Mouse (Mus musculus) kidney, postnatal 25 days (tissue): ENCODE data around the gene Yars.

Experiments used
- DNase-seq, 2 experiments: peaks; one replicate each; pipeline ENCODE4 v3.0.0; 2021; ENCODE audit warnings: mixed read lengths in 2 of 2

The Yars gene

GRCm38 (mm10) chr4:129188803-129189541 is 588 bp upstream of the Yars start:
- DNase-seq, result peak; percentile 42 to 81

- peak; percentile 17 to 52 for DNase-seq
Observed at GRCm38 (mm10) chr4:129190538-129190937, 978 bp downstream of the Yars start.

GRCm38 (mm10) chr4:129191691-129192090 is 2.1 kb downstream of the Yars start:
- no peak for DNase-seq

- no peak for DNase-seq
Observed at GRCm38 (mm10) chr4:129194280-129194679, 4.7 kb downstream of the Yars start.

GRCm38 (mm10) chr4:129197514-129197913 is 8.0 kb downstream of the Yars start:
- DNase-seq, result no peak

- DNase-seq, result no peak
Observed at GRCm38 (mm10) chr4:129204655-129205054, 15.1 kb downstream of the Yars start.

- DNase-seq, result no peak
Observed at GRCm38 (mm10) chr4:129206792-129207191, 17.2 kb downstream of the Yars start.

GRCm38 (mm10) chr4:129209504-129209903 is 19.9 kb downstream of the Yars start:
- no peak for DNase-seq

GRCm38 (mm10) chr4:129211461-129211860 is 21.9 kb downstream of the Yars start:
- no peak for DNase-seq

- peak in 1 of 2 experiments; percentile 60 for DNase-seq
Observed at GRCm38 (mm10) chr4:129212486-129212885, 22.9 kb downstream of the Yars start.

GRCm38 (mm10) chr4:129218569-129219175 is 29.1 kb downstream of the Yars start:
- DNase-seq, result no peak

GRCm38 (mm10) chr4:129219198-129219597 is 29.6 kb downstream of the Yars start:
- DNase-seq, result no peak

- no peak for DNase-seq
Observed at GRCm38 (mm10) chr4:129220376-129221089, 31.0 kb downstream of the Yars start.

GRCm38 (mm10) chr4:129221097-129222010 is 31.8 kb downstream of the Yars start:
- DNase-seq, result no peak

- peak in 1 of 2 experiments; percentile 38 for DNase-seq
Observed at GRCm38 (mm10) chr4:129222019-129222925, 32.7 kb downstream of the Yars start.

- DNase-seq, result no peak
Observed at GRCm38 (mm10) chr4:129223421-129224281, 34.1 kb downstream of the Yars start.

- DNase-seq, result no peak
Observed at GRCm38 (mm10) chr4:129225315-129225714, 35.8 kb downstream of the Yars start.

GRCm38 (mm10) chr4:129226441-129226963 is 36.9 kb downstream of the Yars start:
- DNase-seq, result peak; percentile 72 to 84

- DNase-seq, result peak; percentile 62 to 75
Observed at GRCm38 (mm10) chr4:129227170-129227984, 37.8 kb downstream of the Yars start.
